Mouse (Mus musculus): ENCODE measurements around the gene Rtl8a. TPM values are rescaled to one million over a fixed set of nuclear protein-coding genes. Genes with fewer than 3 reads are reported as not detected.
"Not testable (repeated sequence)": the region's sequence is repeated elsewhere in the genome, so short reads cannot be mapped to it uniquely, and the experiment has no call there.

Gene Rtl8a
- 204 and 211 TPM in 2 replicates for polyA plus RNA-seq (2015; fragmentation: Nextera tagmentation; extraction: Ambion mirVana)

DNA sequence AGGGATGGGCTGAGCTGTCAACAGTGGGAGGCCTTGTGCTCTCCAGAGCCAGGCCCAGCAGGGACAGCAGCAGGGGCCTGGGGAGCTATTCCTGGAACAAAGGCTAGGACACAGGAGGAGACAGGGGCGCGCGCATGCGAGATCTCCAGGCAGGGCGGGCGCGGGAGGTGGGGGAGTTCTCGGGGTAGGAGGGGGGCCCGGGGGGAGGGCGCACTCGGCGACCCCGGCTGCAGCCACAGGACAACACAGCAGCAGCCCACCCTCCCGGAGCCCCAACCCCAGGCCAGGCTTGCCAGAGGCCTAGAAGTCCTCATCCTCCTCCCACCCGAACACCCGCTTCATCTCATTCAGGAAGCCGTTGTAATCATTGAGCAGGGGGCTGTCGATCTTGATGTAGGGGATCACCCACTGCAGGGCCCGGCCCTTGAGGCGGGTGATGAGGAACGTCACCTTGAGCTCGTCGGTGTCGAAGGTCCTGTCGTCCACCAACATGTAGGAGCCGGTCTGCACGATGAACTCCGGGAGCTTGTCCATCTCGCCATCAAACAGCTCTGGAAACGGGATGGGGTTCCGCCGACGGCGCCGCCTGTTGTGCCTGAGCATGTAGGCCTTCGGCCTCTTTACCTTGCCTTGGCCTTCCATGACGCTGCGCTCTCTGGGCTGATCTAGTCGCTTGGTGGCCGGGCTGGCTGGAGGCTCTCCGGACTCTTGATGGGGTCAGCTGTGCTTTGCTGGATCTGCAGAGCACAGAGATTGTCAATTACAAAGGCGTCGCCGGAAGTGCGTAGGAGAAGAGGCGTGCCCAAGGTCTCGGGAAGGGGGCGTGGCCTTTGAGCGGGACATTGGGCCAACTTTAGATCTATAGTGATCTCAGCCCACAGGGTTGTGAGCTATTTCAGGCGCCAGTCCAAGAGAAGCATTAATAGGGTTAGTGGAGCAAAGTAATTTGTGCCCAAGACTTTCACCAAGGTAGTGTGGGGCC lies at the start of gene Rtl8a:
TSS of gene Rtl8a (minus strand) at position 703 of the 982 bp plus-strand sequence.
- not testable (repeated sequence) for H3K4me1 ChIP-seq (replicated peaks); H3K27ac ChIP-seq; H3K27me3 ChIP-seq; H3K36me3 ChIP-seq; H3K9me3 ChIP-seq
- H3K9ac ChIP-seq: 0 out of 2 replicates have a peak within 1 kb of the TSS, but pooled peaks have one; percentile 43
- 17% methylated on average over 12 of the region's 50 CpGs for WGBS
- peak; percentile 95 for ATAC-seq (ENCODE audit: low FRiP score)
- H3K4me2 ChIP-seq: peak within 1 kb of the TSS; percentile 50
- H3K4me3 ChIP-seq: peak within 1 kb of the TSS; percentile 36

DNA sequence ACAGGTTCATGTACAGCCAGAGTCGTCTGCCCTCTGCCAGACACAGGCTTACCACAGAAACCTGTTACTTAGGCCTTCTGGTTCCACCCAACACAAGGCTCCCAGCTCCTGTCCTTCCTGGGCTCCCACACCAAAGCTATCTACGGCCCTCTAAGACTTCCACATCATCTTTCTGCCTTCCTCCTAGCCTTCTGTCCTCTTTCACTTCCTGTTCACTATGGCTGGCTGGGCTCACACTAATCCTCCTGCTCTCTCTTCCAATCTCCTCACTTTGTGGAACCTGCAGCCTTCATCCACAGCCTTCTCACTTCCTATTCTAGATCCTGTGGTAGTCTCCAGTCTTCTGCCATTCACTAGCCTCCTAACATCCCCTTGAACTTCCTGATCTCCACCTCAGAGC lies 49.7 kb upstream of the Rtl8a start:
- 79% methylated on average over 2 of the region's 2 CpGs for WGBS
- H3K27me3 ChIP-seq: no peaks in the 10 kb centered on the region
- H3K36me3 ChIP-seq: no peaks in the 10 kb centered on the region
- H3K9me3 ChIP-seq: no peaks in the 10 kb centered on the region
- no peak overlapping the region for H3K4me3 ChIP-seq
- no peak for ATAC-seq (ENCODE audit: low FRiP score)
- no peak overlapping the region for H3K27ac ChIP-seq
- H3K9ac ChIP-seq: no peak overlapping the region
- H3K4me1 ChIP-seq (replicated peaks): no peaks in the 10 kb centered on the region
- H3K4me2 ChIP-seq: no peak overlapping the region

DNA sequence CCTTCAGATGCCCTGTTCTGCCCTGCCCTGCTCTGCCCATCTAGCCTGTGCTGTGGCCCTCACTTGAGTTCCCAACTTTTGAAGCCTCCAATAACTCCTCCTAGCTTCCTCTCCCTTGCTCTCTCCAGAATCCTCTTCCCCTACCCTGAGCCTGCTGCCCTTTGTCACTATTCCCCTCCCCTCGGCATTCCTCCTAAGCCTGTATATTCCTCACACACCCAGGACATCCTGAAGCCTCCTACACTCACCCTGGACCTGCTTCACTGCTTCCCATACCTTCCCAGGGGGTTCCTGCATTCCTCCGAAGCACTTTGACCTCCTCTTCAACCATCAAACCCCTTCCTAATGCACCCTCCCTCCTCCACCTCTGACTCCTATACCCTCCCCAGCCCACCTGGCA lies 48.6 kb upstream of the Rtl8a start:
- Histone ChIP-seq H3K4me1 (replicated peaks) (no peaks in the 10 kb centered on the region), H3K4me2 (no peak overlapping the region), H3K4me3 (no peak overlapping the region), H3K36me3 (no peaks in the 10 kb centered on the region), H3K27ac (no peak overlapping the region), H3K9me3 (no peaks in the 10 kb centered on the region), H3K9ac (no peak overlapping the region), H3K27me3 (no peaks in the 10 kb centered on the region)
- ATAC-seq (ENCODE audit: low FRiP score): no peak
- 64% methylated on average over 2 of the region's 2 CpGs for WGBS

DNA sequence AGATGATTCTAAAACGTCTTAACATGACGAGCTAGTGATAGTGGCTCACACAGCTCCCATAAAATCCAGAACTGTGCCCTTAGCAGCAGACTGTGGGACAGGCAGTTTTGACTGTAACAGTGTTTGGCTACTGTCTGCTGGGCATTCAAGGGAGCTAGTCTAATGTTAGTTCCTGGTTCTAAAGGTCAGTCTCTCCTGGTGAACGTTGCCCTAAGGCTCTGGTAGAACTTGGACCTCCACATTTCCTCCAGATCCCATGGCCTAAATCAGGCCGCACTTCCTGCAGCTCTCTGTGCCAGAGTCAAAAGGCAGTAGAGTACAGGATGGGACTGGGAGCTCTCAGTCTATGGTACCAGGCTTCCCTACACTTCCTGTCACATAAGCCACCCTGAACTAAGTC lies 41.2 kb upstream of the Rtl8a start:
- not testable (repeated sequence) for H3K4me3 ChIP-seq; H3K27me3 ChIP-seq; ATAC-seq (ENCODE audit: low FRiP score); H3K4me1 ChIP-seq (replicated peaks); H3K4me2 ChIP-seq; H3K36me3 ChIP-seq; H3K27ac ChIP-seq; H3K9ac ChIP-seq; H3K9me3 ChIP-seq
- WGBS: 83% methylated on average over 2 of the region's 4 CpGs

DNA sequence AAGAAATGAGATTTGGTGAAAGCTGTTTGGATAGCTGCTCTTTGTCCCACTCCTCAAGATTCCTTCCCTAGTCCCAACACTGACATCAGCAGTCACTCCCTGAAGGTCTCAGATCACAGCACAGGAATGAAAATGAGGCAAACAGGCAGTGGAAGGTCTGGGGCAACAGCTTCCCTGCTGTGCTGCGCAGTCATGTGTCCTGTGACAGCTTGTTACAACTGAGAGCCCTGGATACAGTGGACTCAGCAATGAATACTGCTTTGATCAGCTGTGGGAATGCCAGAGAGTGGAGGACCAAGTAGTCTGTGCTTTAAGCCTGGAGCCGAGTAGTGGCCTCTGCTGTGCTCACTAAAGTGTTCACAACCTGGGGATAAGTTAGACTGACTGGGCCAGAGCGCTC lies 39.2 kb upstream of the Rtl8a start:
- not testable (repeated sequence) for H3K4me2 ChIP-seq; H3K9ac ChIP-seq; H3K27me3 ChIP-seq; H3K4me3 ChIP-seq; ATAC-seq (ENCODE audit: low FRiP score); H3K4me1 ChIP-seq (replicated peaks); H3K9me3 ChIP-seq; H3K27ac ChIP-seq; H3K36me3 ChIP-seq
- 57% methylated on average over 2 of the region's 3 CpGs for WGBS

DNA sequence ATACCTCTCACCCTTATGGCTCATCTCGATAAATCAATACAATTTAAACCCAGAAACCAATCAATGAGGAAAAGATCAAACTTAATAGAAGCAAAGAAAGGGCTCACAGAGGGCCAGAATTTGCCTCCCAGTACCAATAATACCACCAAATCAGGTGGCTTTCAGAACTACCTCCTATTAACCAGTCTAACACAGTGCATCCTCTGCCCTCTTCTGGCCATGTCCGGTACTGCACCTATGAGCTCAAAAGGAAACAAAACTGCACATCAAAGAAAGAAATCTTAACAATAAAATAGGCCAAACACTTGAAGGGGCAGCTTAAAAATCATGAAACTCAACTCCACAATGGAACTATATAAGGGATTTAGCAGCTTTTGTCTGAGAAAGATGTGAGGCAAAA lies 33.5 kb upstream of the Rtl8a start:
- H3K27me3 ChIP-seq; ATAC-seq (ENCODE audit: low FRiP score); H3K4me1 ChIP-seq (replicated peaks); H3K4me2 ChIP-seq; H3K27ac ChIP-seq; H3K9ac ChIP-seq; H3K9me3 ChIP-seq; H3K4me3 ChIP-seq; H3K36me3 ChIP-seq: not testable (repeated sequence)
- WGBS: 31% methylated on average over 2 of the region's 2 CpGs

DNA sequence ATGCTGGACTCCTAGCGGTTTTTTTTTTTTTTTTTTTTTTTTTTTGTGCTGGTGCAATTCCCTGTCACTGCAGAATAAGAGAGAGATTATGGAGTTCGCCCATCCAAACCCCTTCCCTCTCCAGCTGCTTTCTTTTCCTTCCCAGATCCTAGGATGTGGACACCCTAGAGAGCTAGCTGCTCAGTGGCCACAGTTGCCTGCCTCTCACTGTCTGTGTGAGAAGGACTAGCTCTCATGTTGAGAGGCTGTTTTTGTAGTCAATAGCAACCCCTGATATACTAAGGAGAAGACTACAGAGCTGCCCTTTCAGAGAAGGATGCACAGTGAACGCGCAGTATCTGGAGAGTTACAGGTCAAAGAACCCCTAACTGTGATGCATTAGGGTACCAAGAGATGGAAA lies 27.2 kb upstream of the Rtl8a start:
- H3K4me2 ChIP-seq: peak overlapping the region; percentile 48
- not testable (repeated sequence) for H3K36me3 ChIP-seq; H3K27me3 ChIP-seq; H3K4me1 ChIP-seq (replicated peaks); H3K9me3 ChIP-seq
- 19% methylated on average over 3 of the region's 4 CpGs for WGBS
- H3K27ac ChIP-seq: peak overlapping the region; percentile 85
- peak overlapping the region; percentile 51; the same call in 1 of the 2 replicates for H3K9ac ChIP-seq
- peak overlapping the region; percentile 30 for H3K4me3 ChIP-seq
- ATAC-seq (ENCODE audit: low FRiP score): peak; percentile 59

DNA sequence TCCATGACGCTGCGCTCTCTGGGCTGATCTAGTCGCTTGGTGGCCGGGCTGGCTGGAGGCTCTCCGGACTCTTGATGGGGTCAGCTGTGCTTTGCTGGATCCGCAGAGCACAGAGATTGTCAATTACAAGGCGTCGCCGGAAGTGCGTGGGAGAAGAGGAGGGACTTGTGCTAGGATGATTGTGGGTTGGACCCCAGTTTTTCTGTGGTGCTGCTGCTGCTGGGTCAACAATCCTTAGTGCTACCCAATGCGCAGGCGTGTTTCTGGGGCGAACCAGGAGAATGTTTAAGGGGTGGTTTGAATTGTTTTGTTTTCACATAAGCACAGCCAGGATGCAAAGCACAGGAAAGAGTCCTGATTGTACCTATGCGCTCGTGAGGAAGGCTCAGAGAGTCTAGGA lies 26.8 kb upstream of the Rtl8a start, which contains the start of gene Rtl8b:
TSS of gene Rtl8b (minus strand) at position 115 of the 400 bp plus-strand sequence.
- Histone ChIP-seq H3K9ac (peak within 1 kb of the TSS; percentile 51; the same call in 1 of the 2 replicates), H3K4me3 (peak within 1 kb of the TSS; percentile 33), H3K4me2 (peak within 1 kb of the TSS; percentile 52), H3K27ac (peak within 1 kb of the TSS; percentile 85), H3K36me3 (no peaks in the 10 kb centered on the region), H3K27me3 (no peaks in the 10 kb centered on the region), H3K9me3 (no peaks in the 10 kb centered on the region), H3K4me1 (replicated peaks) (no peaks in the 10 kb centered on the region)
- ATAC-seq (ENCODE audit: low FRiP score): peak; percentile 97
- 15% methylated on average over 13 of the region's 15 CpGs for WGBS

DNA sequence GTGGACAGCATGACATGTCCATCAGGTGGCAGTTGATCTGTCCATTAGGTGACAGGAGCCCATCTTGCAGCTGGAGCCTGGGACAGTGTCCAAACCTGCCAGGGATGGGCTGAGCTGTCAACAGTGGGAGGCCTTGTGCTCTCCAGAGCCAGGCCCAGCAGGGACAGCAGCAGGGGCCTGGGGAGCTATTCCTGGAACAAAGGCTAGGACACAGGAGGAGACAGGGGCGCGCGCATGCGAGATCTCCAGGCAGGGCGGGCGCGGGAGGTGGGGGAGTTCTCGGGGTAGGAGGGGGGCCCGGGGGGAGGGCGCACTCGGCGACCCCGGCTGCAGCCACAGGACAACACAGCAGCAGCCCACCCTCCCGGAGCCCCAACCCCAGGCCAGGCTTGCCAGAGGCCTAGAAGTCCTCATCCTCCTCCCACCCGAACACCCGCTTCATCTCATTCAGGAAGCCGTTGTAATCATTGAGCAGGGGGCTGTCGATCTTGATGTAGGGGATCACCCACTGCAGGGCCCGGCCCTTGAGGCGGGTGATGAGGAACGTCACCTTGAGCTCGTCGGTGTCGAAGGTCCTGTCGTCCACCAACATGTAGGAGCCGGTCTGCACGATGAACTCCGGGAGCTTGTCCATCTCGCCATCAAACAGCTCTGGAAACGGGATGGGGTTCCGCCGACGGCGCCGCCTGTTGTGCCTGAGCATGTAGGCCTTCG lies 26.2 kb upstream of the Rtl8a start:
- H3K27ac ChIP-seq; H3K36me3 ChIP-seq; H3K27me3 ChIP-seq; H3K9ac ChIP-seq; H3K4me1 ChIP-seq (replicated peaks); H3K9me3 ChIP-seq: not testable (repeated sequence)
- Histone ChIP-seq H3K4me3 (peak overlapping the region; percentile 33), H3K4me2 (peak overlapping the region; percentile 52)
- no CpG with 5 or more reads among the region's 36 CpGs for WGBS
- peak; percentile 70 for ATAC-seq (ENCODE audit: low FRiP score)

DNA sequence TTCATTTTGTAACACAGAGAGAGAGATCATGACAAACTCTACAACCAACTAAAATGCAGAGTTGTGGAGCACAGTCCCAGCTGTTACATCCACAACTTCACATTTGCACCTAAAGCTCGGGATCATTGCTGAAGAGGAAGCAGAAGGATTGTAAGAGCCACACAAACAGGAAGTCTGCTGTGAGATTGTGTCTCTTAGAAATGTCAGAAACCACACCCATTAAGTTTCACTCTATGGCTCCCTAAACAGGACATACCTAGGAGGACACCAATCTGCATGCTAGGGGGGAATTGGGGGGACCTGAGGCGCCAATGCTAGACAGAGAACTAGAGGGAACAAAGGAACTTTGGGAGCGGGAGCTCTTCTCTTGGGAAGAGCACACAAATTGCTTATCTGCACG lies 9.4 kb upstream of the Rtl8a start:
- not testable (repeated sequence) for H3K4me1 ChIP-seq (replicated peaks); H3K4me3 ChIP-seq; ATAC-seq (ENCODE audit: low FRiP score); H3K27me3 ChIP-seq; H3K27ac ChIP-seq; H3K9ac ChIP-seq; H3K36me3 ChIP-seq; H3K9me3 ChIP-seq; H3K4me2 ChIP-seq
- WGBS: 60% methylated on average over 4 of the region's 4 CpGs

DNA sequence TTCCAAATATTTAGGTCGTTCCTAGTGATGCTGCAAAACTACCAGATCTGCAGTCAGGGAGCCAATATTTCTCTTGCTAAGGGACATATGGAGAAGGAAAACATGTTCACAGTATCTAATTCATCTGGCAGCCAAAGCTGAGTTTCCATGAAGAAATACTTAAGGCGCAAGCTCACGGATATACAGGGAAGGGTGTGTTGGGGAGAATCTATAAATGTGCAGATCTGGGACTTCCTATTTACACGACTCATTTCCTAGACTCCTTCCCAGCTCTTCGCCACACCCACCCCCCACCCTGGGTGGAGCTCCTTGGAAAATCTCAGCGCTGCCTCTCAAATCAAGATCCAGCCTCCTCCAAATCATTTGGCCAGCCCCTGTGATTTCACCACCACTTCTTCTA lies 2.4 kb upstream of the Rtl8a start:
- no peaks in the 10 kb centered on the region for H3K9me3 ChIP-seq
- no peaks in the 10 kb centered on the region for H3K27me3 ChIP-seq
- WGBS: 81% methylated on average over 6 of the region's 6 CpGs
- H3K36me3 ChIP-seq: no peaks in the 10 kb centered on the region
- 0 out of 2 replicates have a peak, but pooled peaks cover 2% of the 10 kb centered on the region for H3K4me1 ChIP-seq (replicated peaks)
- no peak overlapping the region for H3K9ac ChIP-seq
- H3K4me3 ChIP-seq: no peak overlapping the region
- H3K4me2 ChIP-seq: no peak overlapping the region
- no peak for ATAC-seq (ENCODE audit: low FRiP score)
- H3K27ac ChIP-seq: no peak overlapping the region

DNA sequence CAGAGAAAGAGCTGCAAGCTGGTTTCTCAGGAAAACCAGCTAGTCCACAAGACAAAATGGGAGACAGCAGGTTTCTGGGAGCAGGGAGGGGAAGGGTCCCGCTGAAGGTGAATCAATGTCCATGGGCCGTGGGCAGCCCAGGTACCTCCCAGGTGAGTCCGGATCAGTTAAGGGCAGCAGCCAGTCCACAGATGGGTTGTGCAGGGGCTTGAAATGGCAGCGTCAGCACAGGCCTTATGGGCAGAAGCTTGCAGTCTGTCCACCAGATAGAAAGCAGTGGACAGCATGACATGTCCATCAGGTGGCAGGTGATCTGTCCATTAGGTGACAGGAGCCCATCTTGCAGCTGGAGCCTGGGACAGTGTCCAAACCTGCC lies 890 bp downstream of the Rtl8a start:
- peak overlapping the region; percentile 50 for H3K4me2 ChIP-seq
- not testable (repeated sequence) for H3K27me3 ChIP-seq; H3K36me3 ChIP-seq; H3K27ac ChIP-seq; H3K4me1 ChIP-seq (replicated peaks); H3K9me3 ChIP-seq
- H3K4me3 ChIP-seq: peak overlapping the region; percentile 36
- peak; percentile 52 for ATAC-seq (ENCODE audit: low FRiP score)
- 0 out of 2 replicates have a peak overlapping the region, but pooled peaks have one; percentile 43 for H3K9ac ChIP-seq
- WGBS: 71% methylated on average over 4 of the region's 4 CpGs

Measured in hindbrain, embryonic 13.5 days (tissue).